Mouse (Mus musculus): ENCODE results near the gene Gab3. TPM values are rescaled to one million over a fixed set of nuclear protein-coding genes. Genes with fewer than 3 reads are reported as not detected.
"Not testable (repeated sequence)": the region's sequence is repeated elsewhere in the genome, so short reads cannot be mapped to it uniquely, and the experiment has no call there.

Gene Gab3
- polyA plus RNA-seq, 1 experiment from 2014 or later = 8.1 TPM

DNA sequence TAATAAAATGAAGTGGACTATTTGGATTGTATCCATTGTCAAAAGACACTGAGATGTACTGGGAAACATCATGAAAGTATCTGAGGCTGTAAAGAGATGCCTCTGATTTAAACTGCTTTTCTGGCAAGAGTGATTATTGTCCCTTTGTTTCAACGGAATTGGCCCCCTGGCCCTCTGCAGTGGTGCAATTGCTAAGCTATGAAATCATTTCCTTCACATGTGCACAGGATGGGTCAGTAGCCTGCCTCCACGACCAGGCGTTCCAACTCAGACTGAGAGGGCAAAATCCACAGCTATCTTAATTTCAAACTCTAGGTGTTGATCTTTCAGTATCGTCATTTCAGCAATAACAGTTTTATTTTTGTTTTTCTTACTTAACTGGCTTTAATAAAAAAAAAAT lies 40.7 kb downstream of the Gab3 start:
- Histone ChIP-seq H3K36me3 (ENCODE audit: control insufficient read depth, insufficient read depth, low read length) (no peaks in the 10 kb centered on the region), H3K27ac (ENCODE audit: low read length) (0 out of 2 replicates have a peak overlapping the region, but pooled peaks have one; percentile 31), H3K4me3 (ENCODE audit: low read length) (no peak overlapping the region), H3K4me1 (replicated peaks; ENCODE audit: control insufficient read depth, insufficient read depth, low read length) (no peaks in the 10 kb centered on the region), H3K4me2 (ENCODE audit: low read depth, low read length) (no peak overlapping the region), H3K9me3 (ENCODE audit: control insufficient read depth, low read length) (no peaks in the 10 kb centered on the region), H3K9ac (ENCODE audit: low read length) (no peak overlapping the region), H3K27me3 (ENCODE audit: control insufficient read depth, insufficient read depth, low read depth, low read length) (no peaks in the 10 kb centered on the region)
- WGBS = 49% methylated on average over 4 of the region's 4 CpGs
- ATAC-seq (ENCODE audit: low read depth) = peak; percentile 80; the same call in 1 of the 2 replicates

DNA sequence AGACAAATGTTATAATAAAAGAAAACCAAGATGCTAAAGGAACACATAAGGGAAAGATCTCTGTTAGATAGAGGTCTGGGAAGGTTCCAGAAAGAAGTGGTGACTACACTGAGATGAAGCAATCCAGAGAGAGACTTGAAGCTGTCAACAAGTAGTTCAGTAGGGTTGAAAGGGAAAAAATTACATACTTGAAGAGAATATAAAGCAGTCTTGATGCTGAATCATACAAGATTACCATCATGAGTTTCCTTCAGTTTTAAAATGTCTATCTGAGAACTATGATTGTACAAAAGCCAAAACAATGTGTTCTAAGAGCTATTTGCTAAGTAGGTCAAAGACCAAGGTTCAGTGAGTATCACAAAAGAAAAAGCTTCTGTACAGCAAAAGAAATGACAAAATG lies 48.6 kb downstream of the Gab3 start:
- no peak overlapping the region for H3K9ac ChIP-seq (ENCODE audit: low read length)

DNA sequence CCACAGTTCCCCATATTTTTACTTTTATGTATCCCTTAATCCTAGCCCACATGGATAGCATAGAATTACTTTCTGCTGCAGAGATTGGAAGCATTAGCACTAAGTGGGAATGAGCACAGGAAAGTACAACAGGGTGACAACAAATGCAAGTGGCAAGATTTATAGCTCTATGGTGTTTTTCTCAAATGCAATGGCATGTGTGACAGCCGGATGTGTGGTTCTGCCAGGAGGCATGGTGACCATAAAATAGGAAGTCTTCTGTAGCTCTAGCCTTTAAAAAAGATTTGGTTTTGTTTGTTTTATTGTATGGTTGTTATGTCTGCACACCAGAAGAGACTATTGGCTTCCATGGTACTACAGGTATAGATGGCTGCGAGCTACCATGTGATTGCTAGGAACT lies 50.1 kb downstream of the Gab3 start:
- Histone ChIP-seq H3K36me3 (ENCODE audit: control insufficient read depth, insufficient read depth, low read length) (no peaks in the 10 kb centered on the region), H3K4me2 (ENCODE audit: low read depth, low read length) (no peak overlapping the region), H3K4me3 (ENCODE audit: low read length) (no peak overlapping the region), H3K9me3 (ENCODE audit: control insufficient read depth, low read length) (no peaks in the 10 kb centered on the region), H3K27ac (ENCODE audit: low read length) (no peak overlapping the region), H3K9ac (ENCODE audit: low read length) (no peak overlapping the region), H3K27me3 (ENCODE audit: control insufficient read depth, insufficient read depth, low read depth, low read length) (no peaks in the 10 kb centered on the region), H3K4me1 (replicated peaks; ENCODE audit: control insufficient read depth, insufficient read depth, low read length) (no peaks in the 10 kb centered on the region)
- no peak for ATAC-seq (ENCODE audit: low read depth)
- WGBS = 83% methylated on average over 2 of the region's 2 CpGs

More for the DNA sequence above, 48.6 kb downstream of the Gab3 start:
- no peak overlapping the region for H3K4me2 ChIP-seq (ENCODE audit: low read depth, low read length)
- ATAC-seq (ENCODE audit: low read depth) = no peak
- H3K27me3 ChIP-seq (ENCODE audit: control insufficient read depth, insufficient read depth, low read depth, low read length) = no peaks in the 10 kb centered on the region
- no peak overlapping the region for H3K27ac ChIP-seq (ENCODE audit: low read length)
- H3K4me3 ChIP-seq (ENCODE audit: low read length) = no peak overlapping the region
- no peaks in the 10 kb centered on the region for H3K9me3 ChIP-seq (ENCODE audit: control insufficient read depth, low read length)
- no peaks in the 10 kb centered on the region for H3K4me1 ChIP-seq (replicated peaks; ENCODE audit: control insufficient read depth, insufficient read depth, low read length)
- no peaks in the 10 kb centered on the region for H3K36me3 ChIP-seq (ENCODE audit: control insufficient read depth, insufficient read depth, low read length)

DNA sequence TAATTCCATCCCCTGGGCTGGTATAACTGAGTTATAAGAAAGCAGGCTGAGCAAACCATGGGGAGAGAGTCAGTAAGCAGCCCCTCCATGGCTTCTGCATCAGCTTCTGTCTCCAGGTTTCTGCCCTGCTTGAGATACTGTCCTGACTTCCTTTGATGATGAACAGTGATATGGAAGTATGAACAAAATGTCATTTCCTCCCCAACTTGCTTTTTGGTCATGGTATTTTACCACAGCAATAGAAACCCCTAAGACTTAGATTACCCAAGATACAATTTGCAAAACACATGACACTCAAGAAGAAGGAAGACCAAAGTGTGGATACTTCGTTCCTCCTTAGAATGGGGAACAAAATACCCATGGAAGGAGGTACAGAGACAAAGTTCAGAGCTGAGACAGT lies 51.2 kb downstream of the Gab3 start:
- not testable (repeated sequence) for H3K27ac ChIP-seq (ENCODE audit: low read length); H3K36me3 ChIP-seq (ENCODE audit: control insufficient read depth, insufficient read depth, low read length); H3K4me3 ChIP-seq (ENCODE audit: low read length); H3K4me1 ChIP-seq (replicated peaks; ENCODE audit: control insufficient read depth, insufficient read depth, low read length); H3K9me3 ChIP-seq (ENCODE audit: control insufficient read depth, low read length); H3K27me3 ChIP-seq (ENCODE audit: control insufficient read depth, insufficient read depth, low read depth, low read length); H3K9ac ChIP-seq (ENCODE audit: low read length); H3K4me2 ChIP-seq (ENCODE audit: low read depth, low read length); ATAC-seq (ENCODE audit: low read depth)
- WGBS = 50% methylated on average over 1 of the region's 1 CpGs

DNA sequence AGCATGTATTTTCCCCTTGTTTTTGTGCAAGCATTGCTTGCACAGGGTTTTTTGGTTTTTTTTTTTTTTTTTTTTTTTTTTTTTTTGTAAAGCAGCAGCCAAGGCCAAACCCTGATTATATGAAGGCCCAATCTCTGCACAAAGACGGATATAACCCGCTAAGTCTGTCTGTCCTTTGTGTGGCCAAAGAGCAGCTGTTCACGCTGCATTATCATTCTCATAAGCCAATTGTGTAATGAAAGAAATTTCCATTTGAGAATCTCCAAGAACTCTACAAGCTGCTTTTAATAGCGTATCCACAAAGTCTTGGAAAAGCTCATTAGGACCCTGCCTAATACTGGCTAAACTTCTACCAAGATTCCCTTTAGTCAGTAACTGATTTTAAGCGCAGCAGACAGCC lies 101.5 kb downstream of the Gab3 start:
- H3K4me1 ChIP-seq (replicated peaks; ENCODE audit: control insufficient read depth, insufficient read depth, low read length) = no peaks in the 10 kb centered on the region
- no peak overlapping the region for H3K4me2 ChIP-seq (ENCODE audit: low read depth, low read length)
- no peak overlapping the region for H3K9ac ChIP-seq (ENCODE audit: low read length)
- H3K36me3 ChIP-seq (ENCODE audit: control insufficient read depth, insufficient read depth, low read length) = no peaks in the 10 kb centered on the region
- H3K27me3 ChIP-seq (ENCODE audit: control insufficient read depth, insufficient read depth, low read depth, low read length) = no peaks in the 10 kb centered on the region
- no peaks in the 10 kb centered on the region for H3K9me3 ChIP-seq (ENCODE audit: control insufficient read depth, low read length)
- WGBS = 87% methylated on average over 5 of the region's 5 CpGs
- no peak overlapping the region for H3K4me3 ChIP-seq (ENCODE audit: low read length)
- no peak for ATAC-seq (ENCODE audit: low read depth)
- H3K27ac ChIP-seq (ENCODE audit: low read length) = no peak overlapping the region

DNA sequence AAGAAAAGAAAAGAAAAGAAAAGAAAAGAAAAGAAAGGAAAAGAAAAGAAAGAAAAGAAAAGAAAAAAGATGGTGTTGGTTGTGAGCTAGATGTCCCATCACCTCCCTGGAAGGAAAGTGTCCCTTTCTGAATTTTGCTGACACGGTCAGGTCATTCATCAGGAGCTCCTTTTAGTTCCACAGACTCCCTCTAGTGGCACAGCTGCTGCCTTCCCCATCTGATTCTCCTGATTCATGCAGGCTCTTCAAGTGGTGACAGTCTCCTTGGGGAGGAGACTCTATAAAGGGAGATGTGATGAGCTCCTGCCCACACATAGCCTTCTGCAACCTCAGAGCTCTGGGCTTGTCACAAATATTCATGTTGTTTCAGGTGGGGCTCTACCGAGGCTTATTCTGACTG lies 122.4 kb downstream of the Gab3 start:
- not testable (repeated sequence) for H3K36me3 ChIP-seq (ENCODE audit: control insufficient read depth, insufficient read depth, low read length); H3K27me3 ChIP-seq (ENCODE audit: control insufficient read depth, insufficient read depth, low read depth, low read length); H3K4me2 ChIP-seq (ENCODE audit: low read depth, low read length); H3K27ac ChIP-seq (ENCODE audit: low read length); H3K4me3 ChIP-seq (ENCODE audit: low read length); H3K9me3 ChIP-seq (ENCODE audit: control insufficient read depth, low read length); H3K9ac ChIP-seq (ENCODE audit: low read length); ATAC-seq (ENCODE audit: low read depth); H3K4me1 ChIP-seq (replicated peaks; ENCODE audit: control insufficient read depth, insufficient read depth, low read length)
- 0% methylated on average over 1 of the region's 2 CpGs for WGBS

DNA sequence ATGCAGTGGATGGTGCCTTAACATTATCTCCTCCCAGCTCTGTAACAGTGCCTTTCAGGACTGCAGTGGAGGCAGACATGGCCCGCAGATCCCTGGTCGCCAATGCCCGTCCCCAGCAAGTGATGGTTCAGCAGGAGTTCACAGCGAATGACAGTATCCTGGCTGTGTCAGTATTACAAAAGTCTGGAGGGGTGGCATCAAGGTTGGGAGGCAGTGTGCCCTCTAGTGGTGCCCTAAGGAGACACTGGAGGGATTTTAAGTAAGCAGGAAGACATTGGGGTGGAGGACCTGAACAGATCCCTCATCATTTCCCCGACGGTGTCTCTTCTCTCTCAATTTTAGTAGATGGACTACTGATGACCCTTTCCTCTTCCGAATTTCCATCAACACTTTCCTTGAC lies 126.1 kb downstream of the Gab3 start:
- not testable (repeated sequence) for ATAC-seq (ENCODE audit: low read depth); H3K27me3 ChIP-seq (ENCODE audit: control insufficient read depth, insufficient read depth, low read depth, low read length); H3K9me3 ChIP-seq (ENCODE audit: control insufficient read depth, low read length); H3K27ac ChIP-seq (ENCODE audit: low read length); H3K4me3 ChIP-seq (ENCODE audit: low read length); H3K4me2 ChIP-seq (ENCODE audit: low read depth, low read length); H3K4me1 ChIP-seq (replicated peaks; ENCODE audit: control insufficient read depth, insufficient read depth, low read length); H3K36me3 ChIP-seq (ENCODE audit: control insufficient read depth, insufficient read depth, low read length); H3K9ac ChIP-seq (ENCODE audit: low read length)
- WGBS = 69% methylated on average over 5 of the region's 7 CpGs

Other genes with a start within 250 kb of the Gab3 start
- gene Gm5936, start 248.3 kb downstream of the Gab3 start, polyA plus RNA-seq (2015; fragmentation: Nextera tagmentation; extraction: Ambion mirVana) = not detected in 2 replicates
- gene Dkc1, start 10.4 kb upstream of the Gab3 start, polyA plus RNA-seq (2015; fragmentation: Nextera tagmentation; extraction: Ambion mirVana) = 99.6 and 108 TPM in 2 replicates
- gene Mpp1, start 45.6 kb upstream of the Gab3 start, polyA plus RNA-seq (2015; fragmentation: Nextera tagmentation; extraction: Ambion mirVana) = 77.3 and 82.5 TPM in 2 replicates
- not detected in 2 replicates for gene Smim9, start 78.3 kb upstream of the Gab3 start, polyA plus RNA-seq (2015; fragmentation: Nextera tagmentation; extraction: Ambion mirVana)

Data from lung, embryonic 16.5 days (tissue).